Mouse (Mus musculus) neural tube, embryonic 12.5 days (tissue): ENCODE data around the gene Ptprn2. TPM values are rescaled to one million over a fixed set of nuclear protein-coding genes. Genes with fewer than 3 reads are reported as not detected.

ENCODE experiments used
- ATAC-seq: fragments of 200-750 bp; cut with Nextera tagmentation; 2 replicates; pipeline ENCODE4 v1.8.0; 2017; ENCODE audit warnings: low read depth, mild to moderate bottlenecking, moderate TSS enrichment, moderate library complexity; ENCODE audit not compliant: low FRiP score
- H3K27ac ChIP-seq: fragments of 300-500 bp; sonication (generic); 2 replicates; pipeline ENCODE4 v1.5.1; 2016
- H3K27me3 ChIP-seq: fragments of 300-500 bp; sonication (generic); replicated peaks from 2 replicates; pipeline ENCODE4 v1.6.1; 2016; ENCODE audit warnings: mild to moderate bottlenecking
- H3K36me3 ChIP-seq: fragments of 300-500 bp; sonication (generic); 2 replicates; pipeline ENCODE4 v1.6.1; 2016; ENCODE audit warnings: mild to moderate bottlenecking
- H3K4me1 ChIP-seq: fragments of 300-500 bp; sonication (generic); 2 replicates; pipeline ENCODE4 v1.6.1; 2016
- H3K4me2 ChIP-seq: fragments of 300-500 bp; sonication (generic); replicated peaks from 2 replicates; pipeline ENCODE4 v1.6.1; 2016; ENCODE audit warnings: mild to moderate bottlenecking
- H3K4me3 ChIP-seq: fragments of 300-500 bp; sonication (generic); 2 replicates; pipeline ENCODE4 v1.5.1; 2016
- H3K9ac ChIP-seq: fragments of 300-500 bp; sonication (generic); 2 replicates; pipeline ENCODE4 v1.6.1; 2016; ENCODE audit warnings: mild to moderate bottlenecking
- H3K9me3 ChIP-seq: fragments of 300-500 bp; sonication (generic); 2 replicates; pipeline ENCODE4 v1.6.1; 2016; ENCODE audit warnings: mild to moderate bottlenecking
- WGBS: fragments of 180-500 bp; shearing (Covaris S2); methylation state at CpG from one replicate; pipeline ENCODE4 v1.1.7; 2016; 5-methylcytosine and 5-hydroxymethylcytosine counted together
- polyA plus RNA-seq: library from polyadenylated mRNA; unstranded; fragments of >200 nt; fragmentation: Nextera tagmentation; extraction: Ambion mirVana; gene quantifications from 2 replicates; pipeline ENCODE4 v1.2.1, GENCODE M21; 2016

The Ptprn2 gene
- polyA plus RNA-seq, 1 experiment from 2014 or later = 4.9 TPM

- Histone ChIP-seq H3K27me3 (no peaks in the 10 kb centered on the region), H3K4me1 (peaks cover 19% of the 10 kb centered on the region), H3K9me3 (no peaks in the 10 kb centered on the region), H3K9ac (no peak overlapping the region), H3K4me2 (no peak overlapping the region), H3K27ac (no peak overlapping the region), H3K36me3 (no peaks in the 10 kb centered on the region), H3K4me3 (no peak overlapping the region)
- 79% methylated on average over 8 of the region's 8 CpGs for WGBS
- no peak for ATAC-seq
Measured at GRCm38 (mm10) chr12:116598123-116599005, 112.8 kb downstream of the Ptprn2 start.

- 46% methylated on average over 1 of the region's 1 CpGs for WGBS
- H3K4me3 ChIP-seq = no peak overlapping the region
Measured at GRCm38 (mm10) chr12:116599537-116599936, 114.0 kb downstream of the Ptprn2 start.

GRCm38 (mm10) chr12:116600054-116600453 lies 114.5 kb downstream of the Ptprn2 start:
- Histone ChIP-seq H3K9ac (no peak overlapping the region), H3K4me3 (no peak overlapping the region), H3K9me3 (no peaks in the 10 kb centered on the region), H3K27ac (no peak overlapping the region), H3K36me3 (no peaks in the 10 kb centered on the region), H3K27me3 (no peaks in the 10 kb centered on the region), H3K4me2 (no peak overlapping the region), H3K4me1 (peaks cover 19% of the 10 kb centered on the region)
- peak; percentile 70 for ATAC-seq
- WGBS = 46% methylated on average over 6 of the region's 6 CpGs

More at GRCm38 (mm10) chr12:116599537-116599936, 114.0 kb downstream of the Ptprn2 start:
- H3K9ac ChIP-seq = no peak overlapping the region
- no peaks in the 10 kb centered on the region for H3K9me3 ChIP-seq
- ATAC-seq = peak; percentile 84
- H3K4me1 ChIP-seq = peaks cover 19% of the 10 kb centered on the region
- no peak overlapping the region for H3K27ac ChIP-seq
- H3K4me2 ChIP-seq = no peak overlapping the region
- no peaks in the 10 kb centered on the region for H3K27me3 ChIP-seq
- H3K36me3 ChIP-seq = no peaks in the 10 kb centered on the region

GRCm38 (mm10) chr12:116601395-116601794 lies 115.9 kb downstream of the Ptprn2 start:
- 88% methylated on average over 3 of the region's 3 CpGs for WGBS
- no peak overlapping the region for H3K9ac ChIP-seq
- peaks cover 19% of the 10 kb centered on the region for H3K4me1 ChIP-seq
- no peak for ATAC-seq
- no peak overlapping the region for H3K27ac ChIP-seq
- H3K4me3 ChIP-seq = no peak overlapping the region
- H3K36me3 ChIP-seq = no peaks in the 10 kb centered on the region
- H3K4me2 ChIP-seq = no peak overlapping the region
- H3K9me3 ChIP-seq = no peaks in the 10 kb centered on the region
- no peaks in the 10 kb centered on the region for H3K27me3 ChIP-seq

GRCm38 (mm10) chr12:116601921-116602320 lies 116.4 kb downstream of the Ptprn2 start:
- Histone ChIP-seq H3K36me3 (no peaks in the 10 kb centered on the region), H3K9ac (no peak overlapping the region), H3K4me1 (peaks cover 19% of the 10 kb centered on the region), H3K9me3 (no peaks in the 10 kb centered on the region), H3K27ac (no peak overlapping the region), H3K4me3 (no peak overlapping the region), H3K4me2 (no peak overlapping the region), H3K27me3 (no peaks in the 10 kb centered on the region)
- no peak for ATAC-seq
- 85% methylated on average over 5 of the region's 5 CpGs for WGBS

GRCm38 (mm10) chr12:116608598-116608997 lies 123.1 kb downstream of the Ptprn2 start:
- Histone ChIP-seq H3K9me3 (no peaks in the 10 kb centered on the region), H3K27me3 (no peaks in the 10 kb centered on the region), H3K36me3 (no peaks in the 10 kb centered on the region), H3K4me1 (no peaks in the 10 kb centered on the region), H3K27ac (no peak overlapping the region), H3K4me2 (no peak overlapping the region), H3K9ac (no peak overlapping the region), H3K4me3 (no peak overlapping the region)
- ATAC-seq = no peak
- WGBS = 85% methylated on average over 6 of the region's 6 CpGs

GRCm38 (mm10) chr12:116619868-116620267 lies 134.3 kb downstream of the Ptprn2 start:
- no peak overlapping the region for H3K4me2 ChIP-seq
- H3K27ac ChIP-seq = no peak overlapping the region
- H3K36me3 ChIP-seq = no peaks in the 10 kb centered on the region
- H3K9ac ChIP-seq = no peak overlapping the region
- no peaks in the 10 kb centered on the region for H3K4me1 ChIP-seq
- H3K4me3 ChIP-seq = no peak overlapping the region
- ATAC-seq = peak; percentile 48; the same call in 1 of the 2 replicates
- no peaks in the 10 kb centered on the region for H3K27me3 ChIP-seq
- WGBS = 43% methylated on average over 5 of the region's 5 CpGs
- H3K9me3 ChIP-seq = no peaks in the 10 kb centered on the region

- Histone ChIP-seq H3K4me1 (no peaks in the 10 kb centered on the region), H3K27ac (no peak overlapping the region), H3K9me3 (no peaks in the 10 kb centered on the region), H3K27me3 (no peaks in the 10 kb centered on the region), H3K9ac (no peak overlapping the region), H3K4me3 (no peak overlapping the region), H3K4me2 (no peak overlapping the region), H3K36me3 (no peaks in the 10 kb centered on the region)
- 73% methylated on average over 3 of the region's 3 CpGs for WGBS
- ATAC-seq = no peak
Measured at GRCm38 (mm10) chr12:116620299-116620698, 134.8 kb downstream of the Ptprn2 start.

GRCm38 (mm10) chr12:116621325-116622040 lies 136.0 kb downstream of the Ptprn2 start:
- H3K9me3 ChIP-seq = no peaks in the 10 kb centered on the region
- H3K4me3 ChIP-seq = no peak overlapping the region
- H3K4me2 ChIP-seq = no peak overlapping the region
- no peak overlapping the region for H3K9ac ChIP-seq
- no peak overlapping the region for H3K27ac ChIP-seq
- H3K27me3 ChIP-seq = no peaks in the 10 kb centered on the region
- H3K36me3 ChIP-seq = no peaks in the 10 kb centered on the region
- WGBS = 83% methylated on average over 10 of the region's 10 CpGs
- ATAC-seq = no peak
- no peaks in the 10 kb centered on the region for H3K4me1 ChIP-seq

- WGBS = 57% methylated on average over 6 of the region's 6 CpGs
Measured at GRCm38 (mm10) chr12:116622665-116623387, 137.3 kb downstream of the Ptprn2 start.

GRCm38 (mm10) chr12:116625391-116626281 lies 140.1 kb downstream of the Ptprn2 start:
- WGBS = 55% methylated on average over 9 of the region's 9 CpGs
- Histone ChIP-seq H3K4me3 (no peak overlapping the region), H3K27ac (no peak overlapping the region), H3K27me3 (no peaks in the 10 kb centered on the region), H3K9me3 (no peaks in the 10 kb centered on the region), H3K4me1 (no peaks in the 10 kb centered on the region), H3K36me3 (no peaks in the 10 kb centered on the region), H3K9ac (no peak overlapping the region), H3K4me2 (no peak overlapping the region)
- peak; percentile 62 for ATAC-seq

More at GRCm38 (mm10) chr12:116622665-116623387, 137.3 kb downstream of the Ptprn2 start:
- H3K36me3 ChIP-seq = no peaks in the 10 kb centered on the region
- no peak overlapping the region for H3K4me3 ChIP-seq
- no peak overlapping the region for H3K9ac ChIP-seq
- H3K27ac ChIP-seq = no peak overlapping the region
- ATAC-seq = 0 out of 2 replicates have a peak, but pooled peaks have one; percentile 26
- no peak overlapping the region for H3K4me2 ChIP-seq
- H3K27me3 ChIP-seq = no peaks in the 10 kb centered on the region
- H3K4me1 ChIP-seq = no peaks in the 10 kb centered on the region
- H3K9me3 ChIP-seq = no peaks in the 10 kb centered on the region
